Mouse (Mus musculus): Measurements from ENCODE around the gene Map3k19. TPM values are rescaled to one million over a fixed set of nuclear protein-coding genes. Genes with fewer than 3 reads are reported as not detected.

The Map3k19 gene
- polyA plus RNA-seq (2016; fragmentation: Nextera tagmentation; extraction: Ambion mirVana), result 0.54 and 1.3 TPM in 2 replicates

GRCm38 (mm10) chr1:127854486-127855222 lies at the start of gene Map3k19:
Gene Map3k19 (minus strand): TSS chr1:127855031.
- 72% methylated on average over 14 of the region's 14 CpGs for WGBS
- no peaks in the 10 kb centered on the region for H3K36me3 ChIP-seq
- no peak within 1 kb of the TSS for H3K4me2 ChIP-seq (replicated peaks)
- no peaks in the 10 kb centered on the region; the same call in 1 of the 2 replicates for H3K9me3 ChIP-seq (replicated peaks)
- no peak within 1 kb of the TSS for H3K27ac ChIP-seq
- H3K27me3 ChIP-seq, result no peaks in the 10 kb centered on the region
- no peak within 1 kb of the TSS for H3K9ac ChIP-seq
- H3K4me3 ChIP-seq, result no peak within 1 kb of the TSS
- H3K4me1 ChIP-seq, result no peaks in the 10 kb centered on the region
- no peak for ATAC-seq (ENCODE audit: low FRiP score)

GRCm38 (mm10) chr1:127899401-127899800 lies 44.6 kb upstream of the Map3k19 start:
- Histone ChIP-seq H3K27ac (no peak overlapping the region), H3K9ac (no peak overlapping the region), H3K4me3 (no peak overlapping the region), H3K9me3 (replicated peaks) (no peaks in the 10 kb centered on the region), H3K4me1 (no peaks in the 10 kb centered on the region), H3K36me3 (0 out of 2 replicates have a peak, but pooled peaks cover 3% of the 10 kb centered on the region), H3K27me3 (no peaks in the 10 kb centered on the region), H3K4me2 (replicated peaks) (no peak overlapping the region)
- WGBS, result 95% methylated on average over 1 of the region's 1 CpGs
- ATAC-seq (ENCODE audit: low FRiP score), result no peak

GRCm38 (mm10) chr1:127869276-127869675 lies 14.4 kb upstream of the Map3k19 start:
- Histone ChIP-seq H3K27ac (no peak overlapping the region), H3K9ac (peak overlapping the region; percentile 73), H3K4me3 (peak overlapping the region; percentile 78), H3K36me3 (peaks cover under 1% of the 10 kb centered on the region; the same call in 1 of the 2 replicates), H3K4me2 (replicated peaks) (peak overlapping the region; percentile 67), H3K27me3 (no peaks in the 10 kb centered on the region), H3K4me1 (peaks cover 7% of the 10 kb centered on the region), H3K9me3 (replicated peaks) (no peaks in the 10 kb centered on the region)
- ATAC-seq (ENCODE audit: low FRiP score), result no peak
- WGBS, result 54% methylated on average over 8 of the region's 8 CpGs

- Histone ChIP-seq H3K9me3 (replicated peaks) (no peaks in the 10 kb centered on the region), H3K27ac (peak within 1 kb of the TSS; percentile 78), H3K27me3 (no peaks in the 10 kb centered on the region), H3K4me2 (replicated peaks) (peak within 1 kb of the TSS; percentile 67), H3K9ac (peak within 1 kb of the TSS; percentile 73), H3K4me1 (peaks cover 7% of the 10 kb centered on the region), H3K4me3 (peak within 1 kb of the TSS; percentile 78), H3K36me3 (no peaks in the 10 kb centered on the region)
- WGBS, result 12% methylated on average over 47 of the region's 47 CpGs
- peak; percentile 97 for ATAC-seq (ENCODE audit: low FRiP score)
These were observed 13.8 kb upstream of the Map3k19 start, which contains the start of gene Rab3gap1 for GRCm38 (mm10) chr1:127868300-127869261. Gene Rab3gap1 (plus strand): TSS chr1:127868773.

GRCm38 (mm10) chr1:127863806-127864205 lies 9.0 kb upstream of the Map3k19 start:
- ATAC-seq (ENCODE audit: low FRiP score), result 0 out of 2 replicates have a peak, but pooled peaks have one; percentile 20
- 54% methylated on average over 7 of the region's 7 CpGs for WGBS
- Histone ChIP-seq H3K36me3 (no peaks in the 10 kb centered on the region), H3K27me3 (no peaks in the 10 kb centered on the region), H3K9me3 (replicated peaks) (no peaks in the 10 kb centered on the region), H3K27ac (no peak overlapping the region), H3K9ac (no peak overlapping the region), H3K4me1 (no peaks in the 10 kb centered on the region), H3K4me3 (no peak overlapping the region), H3K4me2 (replicated peaks) (no peak overlapping the region)

GRCm38 (mm10) chr1:127861900-127862299 lies 7.1 kb upstream of the Map3k19 start:
- no peaks in the 10 kb centered on the region for H3K27me3 ChIP-seq
- H3K9me3 ChIP-seq (replicated peaks), result no peaks in the 10 kb centered on the region
- no peak overlapping the region for H3K4me3 ChIP-seq
- H3K27ac ChIP-seq, result no peak overlapping the region
- no peaks in the 10 kb centered on the region for H3K36me3 ChIP-seq
- no peak overlapping the region for H3K4me2 ChIP-seq (replicated peaks)
- WGBS, result 92% methylated on average over 5 of the region's 5 CpGs
- H3K9ac ChIP-seq, result no peak overlapping the region
- no peak for ATAC-seq (ENCODE audit: low FRiP score)
- no peaks in the 10 kb centered on the region for H3K4me1 ChIP-seq

GRCm38 (mm10) chr1:127860492-127860891 lies 5.7 kb upstream of the Map3k19 start:
- Histone ChIP-seq H3K4me3 (no peak overlapping the region), H3K9me3 (replicated peaks) (no peaks in the 10 kb centered on the region), H3K4me1 (no peaks in the 10 kb centered on the region), H3K27me3 (no peaks in the 10 kb centered on the region), H3K4me2 (replicated peaks) (no peak overlapping the region), H3K36me3 (no peaks in the 10 kb centered on the region), H3K27ac (no peak overlapping the region), H3K9ac (no peak overlapping the region)
- ATAC-seq (ENCODE audit: low FRiP score), result no peak
- WGBS, result 95% methylated on average over 4 of the region's 4 CpGs

GRCm38 (mm10) chr1:127859799-127860400 lies 5.1 kb upstream of the Map3k19 start:
- Histone ChIP-seq H3K9ac (no peak overlapping the region), H3K36me3 (no peaks in the 10 kb centered on the region), H3K4me2 (replicated peaks) (no peak overlapping the region), H3K27me3 (no peaks in the 10 kb centered on the region), H3K4me3 (no peak overlapping the region), H3K4me1 (no peaks in the 10 kb centered on the region), H3K9me3 (replicated peaks) (no peaks in the 10 kb centered on the region), H3K27ac (no peak overlapping the region)
- ATAC-seq (ENCODE audit: low FRiP score), result no peak
- WGBS, result 77% methylated on average over 6 of the region's 6 CpGs

- H3K36me3 ChIP-seq, result no peaks in the 10 kb centered on the region
- H3K4me2 ChIP-seq (replicated peaks), result no peak overlapping the region
- no peaks in the 10 kb centered on the region for H3K9me3 ChIP-seq (replicated peaks)
- H3K4me1 ChIP-seq, result no peaks in the 10 kb centered on the region
- WGBS, result 82% methylated on average over 9 of the region's 9 CpGs
- no peaks in the 10 kb centered on the region for H3K27me3 ChIP-seq
- H3K27ac ChIP-seq, result no peak overlapping the region
- no peak overlapping the region for H3K9ac ChIP-seq
- no peak overlapping the region for H3K4me3 ChIP-seq
- ATAC-seq (ENCODE audit: low FRiP score), result no peak
These were observed 4.3 kb upstream of the Map3k19 start for GRCm38 (mm10) chr1:127858945-127859648.

GRCm38 (mm10) chr1:127850075-127850610 lies 4.7 kb downstream of the Map3k19 start:
- no peak overlapping the region for H3K4me3 ChIP-seq
- H3K9me3 ChIP-seq (replicated peaks), result no peaks in the 10 kb centered on the region; the same call in 1 of the 2 replicates
- H3K27me3 ChIP-seq, result no peaks in the 10 kb centered on the region
- WGBS, result 83% methylated on average over 7 of the region's 7 CpGs
- H3K9ac ChIP-seq, result no peak overlapping the region
- no peaks in the 10 kb centered on the region for H3K36me3 ChIP-seq
- H3K4me1 ChIP-seq, result no peaks in the 10 kb centered on the region
- ATAC-seq (ENCODE audit: low FRiP score), result no peak
- H3K4me2 ChIP-seq (replicated peaks), result no peak overlapping the region
- no peak overlapping the region for H3K27ac ChIP-seq

GRCm38 (mm10) chr1:127845472-127845871 lies 9.4 kb downstream of the Map3k19 start:
- Histone ChIP-seq H3K27ac (no peak overlapping the region), H3K27me3 (no peaks in the 10 kb centered on the region), H3K36me3 (no peaks in the 10 kb centered on the region), H3K4me1 (no peaks in the 10 kb centered on the region), H3K4me3 (no peak overlapping the region), H3K9me3 (replicated peaks) (no peaks in the 10 kb centered on the region), H3K9ac (no peak overlapping the region), H3K4me2 (replicated peaks) (no peak overlapping the region)
- 80% methylated on average over 5 of the region's 5 CpGs for WGBS
- no peak for ATAC-seq (ENCODE audit: low FRiP score)

All from hindbrain, embryonic 12.5 days (tissue).